Mouse (Mus musculus): ENCODE results near the gene Slc38a2.

Slc38a2 gene

GRCm38 (mm10) chr15:96699521-96700511, at the start of gene Slc38a2:
TSS of gene Slc38a2 (minus strand) at chr15:96699730.
- DNase-seq (ENCODE audit: low spot score in 2 of 2): peak; percentile 87 to 89

GRCm38 (mm10) chr15:96749101-96749500, 49.6 kb upstream of the Slc38a2 start:
- DNase-seq (ENCODE audit: low spot score in 2 of 2): peak; percentile 3 to 28

GRCm38 (mm10) chr15:96747551-96747950, 48.0 kb upstream of the Slc38a2 start:
- no peak for DNase-seq (ENCODE audit: low spot score in 2 of 2)

GRCm38 (mm10) chr15:96746986-96747385, 47.5 kb upstream of the Slc38a2 start:
- no peak for DNase-seq (ENCODE audit: low spot score in 2 of 2)

- DNase-seq (ENCODE audit: low spot score in 2 of 2): no peak
Observed at GRCm38 (mm10) chr15:96745299-96745698, 45.8 kb upstream of the Slc38a2 start.

GRCm38 (mm10) chr15:96744882-96745296, 45.4 kb upstream of the Slc38a2 start:
- DNase-seq (ENCODE audit: low spot score in 2 of 2): no peak

- no peak for DNase-seq (ENCODE audit: low spot score in 2 of 2)
Observed at GRCm38 (mm10) chr15:96744153-96744881, 44.8 kb upstream of the Slc38a2 start.

GRCm38 (mm10) chr15:96743257-96743656, 43.7 kb upstream of the Slc38a2 start:
- DNase-seq (ENCODE audit: low spot score in 2 of 2): no peak

GRCm38 (mm10) chr15:96742591-96743241, 43.2 kb upstream of the Slc38a2 start:
- no peak for DNase-seq (ENCODE audit: low spot score in 2 of 2)

- no peak for DNase-seq (ENCODE audit: low spot score in 2 of 2)
Observed at GRCm38 (mm10) chr15:96740865-96741561, 41.5 kb upstream of the Slc38a2 start.

GRCm38 (mm10) chr15:96740091-96740490, 40.6 kb upstream of the Slc38a2 start:
- DNase-seq (ENCODE audit: low spot score in 2 of 2): no peak

- DNase-seq (ENCODE audit: low spot score in 2 of 2): no peak
Observed at GRCm38 (mm10) chr15:96736663-96737385, 37.3 kb upstream of the Slc38a2 start.

GRCm38 (mm10) chr15:96735562-96736160, 36.1 kb upstream of the Slc38a2 start:
- no peak for DNase-seq (ENCODE audit: low spot score in 2 of 2)

- no peak for DNase-seq (ENCODE audit: low spot score in 2 of 2)
Observed at GRCm38 (mm10) chr15:96734423-96734822, 34.9 kb upstream of the Slc38a2 start.

- DNase-seq (ENCODE audit: low spot score in 2 of 2): no peak
Observed at GRCm38 (mm10) chr15:96730416-96730815, 30.9 kb upstream of the Slc38a2 start.

- DNase-seq (ENCODE audit: low spot score in 2 of 2): no peak
Observed at GRCm38 (mm10) chr15:96729785-96730184, 30.3 kb upstream of the Slc38a2 start.

GRCm38 (mm10) chr15:96728993-96729392, 29.5 kb upstream of the Slc38a2 start:
- no peak for DNase-seq (ENCODE audit: low spot score in 2 of 2)

- no peak for DNase-seq (ENCODE audit: low spot score in 2 of 2)
Observed at GRCm38 (mm10) chr15:96728346-96728745, 28.8 kb upstream of the Slc38a2 start.

- DNase-seq (ENCODE audit: low spot score in 2 of 2): no peak
Observed at GRCm38 (mm10) chr15:96724506-96724905, 25.0 kb upstream of the Slc38a2 start.

- DNase-seq (ENCODE audit: low spot score in 2 of 2): no peak
Observed at GRCm38 (mm10) chr15:96722228-96722627, 22.7 kb upstream of the Slc38a2 start.
